Mouse (Mus musculus): ENCODE measurements at regions not wholly inside any gene's neighbourhood (a gene's known extent, or its start where the extent isn't known, plus 50 kb on each side); places are given as distances from the start of the nearest gene placed in this dataset.
"Not testable (repeated sequence)": the region's sequence is repeated elsewhere in the genome, so short reads cannot be mapped to it uniquely, and the experiment has no call there.

- no peak for DNase-seq (ENCODE audit: low read depth, low spot score)
These were observed 76.8 kb upstream of the Smg1 start for GRCm38 (mm10) chr7:118320307-118320706.

- DNase-seq (ENCODE audit: low read depth, low spot score): no peak
These were observed 75.1 kb upstream of the Smg1 start for GRCm38 (mm10) chr7:118318432-118319135.

DNA sequence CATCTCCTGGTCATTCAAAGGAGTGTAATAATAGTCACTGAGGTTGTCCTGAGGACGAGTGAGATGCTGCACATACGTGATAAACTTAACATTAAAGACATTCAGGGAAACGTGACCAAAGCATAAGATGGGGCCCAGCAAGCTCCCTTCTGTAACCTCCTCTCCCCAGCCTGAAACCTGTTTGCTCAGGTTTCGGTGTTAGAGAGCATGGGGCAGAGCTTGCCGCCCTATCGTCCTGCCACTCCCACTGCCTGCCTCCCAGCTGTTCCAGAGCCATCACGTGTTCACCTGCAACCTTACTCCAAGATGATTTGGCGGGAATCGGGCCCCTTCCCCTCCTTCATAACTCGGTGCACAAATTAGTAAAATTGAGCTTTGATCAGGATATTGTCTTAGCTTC is 71.4 kb upstream of the Smg1 start:
- not testable (repeated sequence) for DNase-seq (ENCODE audit: low read depth, low spot score)

GRCm38 (mm10) chr7:118314228-118314658 is 70.8 kb upstream of the Smg1 start:
- DNase-seq (ENCODE audit: low read depth, low spot score): no peak

- DNase-seq (ENCODE audit: low read depth, low spot score): no peak
These were observed 70.3 kb upstream of the Smg1 start for GRCm38 (mm10) chr7:118313818-118314217.

DNA sequence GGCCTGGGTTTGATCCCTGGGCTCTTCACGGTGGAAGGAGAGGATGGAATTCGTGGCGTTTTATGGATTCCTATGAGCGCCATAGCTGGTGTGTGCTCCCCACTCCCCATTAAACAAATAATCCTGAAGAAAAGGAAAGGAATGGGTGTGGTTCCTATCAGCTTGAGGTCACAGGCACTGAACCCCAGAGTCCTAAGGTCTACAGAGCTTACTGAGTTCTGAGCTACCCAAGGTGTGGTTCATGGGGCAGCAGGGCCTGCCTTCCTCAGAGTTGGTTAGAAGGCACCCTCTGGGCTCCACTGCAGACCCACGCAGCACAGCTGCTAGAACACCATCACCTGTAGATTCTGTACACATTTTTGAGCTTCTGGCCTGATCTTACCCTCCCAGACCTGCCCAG is 66.3 kb upstream of the Smg1 start:
- no peak for DNase-seq (ENCODE audit: low read depth, low spot score)

DNA sequence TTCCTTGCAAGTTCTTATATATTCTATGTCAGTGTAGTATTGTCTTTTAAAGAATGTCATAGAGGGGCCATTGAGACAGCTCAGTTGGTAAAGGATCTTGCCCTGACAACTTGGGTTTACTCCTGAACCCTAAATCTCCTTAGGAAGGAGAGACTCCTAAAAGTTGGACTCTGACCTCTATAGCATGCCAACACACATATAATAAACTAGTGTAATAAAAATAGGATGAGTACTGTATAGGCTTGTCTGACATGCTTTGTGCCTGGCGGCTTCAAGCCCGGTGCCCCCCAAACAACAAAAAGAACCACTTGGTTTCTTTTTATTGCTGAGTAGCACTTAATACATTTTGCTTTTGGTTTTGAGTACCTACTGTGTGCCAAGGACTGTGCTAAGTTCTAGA is 65.4 kb upstream of the Smg1 start:
- no peak for DNase-seq (ENCODE audit: low read depth, low spot score)

GRCm38 (mm10) chr7:118304812-118305211 is 61.3 kb upstream of the Smg1 start:
- DNase-seq (ENCODE audit: low read depth, low spot score): peak; percentile 39

DNA sequence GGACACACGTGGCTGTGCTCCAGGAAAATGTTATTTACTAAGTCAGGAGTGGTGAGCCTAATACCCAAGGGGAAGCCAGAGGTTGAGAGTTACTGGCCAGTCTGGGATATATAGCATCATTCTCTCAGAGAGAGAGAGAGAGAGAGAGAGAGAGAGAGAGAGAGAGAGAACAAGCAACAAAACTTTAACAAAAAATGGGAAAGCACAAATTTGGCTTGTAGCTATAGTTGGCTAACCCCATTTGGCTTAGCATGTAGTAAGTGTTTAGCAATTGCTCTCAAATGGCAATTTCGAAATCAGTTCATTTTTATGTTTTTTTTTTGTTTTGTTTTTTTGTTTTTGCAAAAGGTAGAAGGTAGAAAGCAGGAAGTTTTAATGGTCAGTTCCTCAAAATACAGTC is 60.9 kb upstream of the Smg1 start:
- DNase-seq (ENCODE audit: low read depth, low spot score): no peak

DNA sequence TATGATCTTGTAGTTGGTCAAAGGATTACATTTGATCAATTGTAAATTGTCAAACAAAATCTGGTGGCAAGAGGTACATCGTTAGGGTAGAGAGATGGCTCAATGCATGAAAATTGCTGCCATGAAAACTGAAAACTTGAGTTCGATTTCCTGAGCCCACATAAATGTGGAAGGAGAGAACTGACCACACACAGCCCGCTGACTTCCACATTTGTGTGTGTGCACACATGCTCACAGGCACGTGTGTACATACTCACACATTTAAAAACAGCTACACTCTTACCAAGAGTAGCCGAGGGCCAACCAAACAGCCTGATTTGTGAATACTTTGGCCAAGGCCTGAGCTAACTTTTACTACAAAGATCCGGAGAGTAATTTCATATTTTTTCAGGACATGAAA is 60.5 kb upstream of the Smg1 start:
- DNase-seq (ENCODE audit: low read depth, low spot score): no peak

- DNase-seq (ENCODE audit: low read depth, low spot score): no peak
These were observed 57.3 kb upstream of the Smg1 start for GRCm38 (mm10) chr7:118300678-118301342.

DNA sequence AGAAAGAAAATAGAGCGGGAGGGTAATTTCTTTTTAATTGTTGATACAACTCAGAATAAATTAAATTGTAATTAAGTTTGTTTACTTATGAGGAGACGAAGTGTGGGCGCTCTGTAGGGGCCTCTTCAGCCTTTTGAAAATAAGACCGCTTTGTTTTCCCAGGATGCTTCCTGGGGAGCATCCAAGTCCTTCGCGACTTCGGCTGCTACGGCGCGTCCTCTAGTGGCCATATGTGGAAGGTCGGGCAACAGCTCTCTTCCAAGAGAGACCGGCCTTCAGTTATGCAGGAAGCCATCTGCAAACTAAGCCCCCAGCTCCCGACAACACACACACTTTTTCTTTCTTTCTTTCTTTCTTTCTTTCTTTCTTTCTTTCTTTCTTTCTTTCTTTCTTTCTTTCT is 54.1 kb upstream of the Smg1 start:
- DNase-seq (ENCODE audit: low read depth, low spot score): peak; percentile 29

GRCm38 (mm10) chr7:118296856-118297518 is 53.5 kb upstream of the Smg1 start:
- no peak for DNase-seq (ENCODE audit: low read depth, low spot score)

- no peak for DNase-seq (ENCODE audit: low read depth, low spot score)
These were observed 52.4 kb upstream of the Smg1 start for GRCm38 (mm10) chr7:118295855-118296254.

- DNase-seq (ENCODE audit: low read depth, low spot score): no peak
These were observed 51.8 kb upstream of the Smg1 start for GRCm38 (mm10) chr7:118295275-118295674.

GRCm38 (mm10) chr7:118294637-118295036 is 51.2 kb upstream of the Smg1 start:
- DNase-seq (ENCODE audit: low read depth, low spot score): no peak
